Comparison of ENCODE assay signal across 12 mouse cellular contexts in the genomic region with DNA sequence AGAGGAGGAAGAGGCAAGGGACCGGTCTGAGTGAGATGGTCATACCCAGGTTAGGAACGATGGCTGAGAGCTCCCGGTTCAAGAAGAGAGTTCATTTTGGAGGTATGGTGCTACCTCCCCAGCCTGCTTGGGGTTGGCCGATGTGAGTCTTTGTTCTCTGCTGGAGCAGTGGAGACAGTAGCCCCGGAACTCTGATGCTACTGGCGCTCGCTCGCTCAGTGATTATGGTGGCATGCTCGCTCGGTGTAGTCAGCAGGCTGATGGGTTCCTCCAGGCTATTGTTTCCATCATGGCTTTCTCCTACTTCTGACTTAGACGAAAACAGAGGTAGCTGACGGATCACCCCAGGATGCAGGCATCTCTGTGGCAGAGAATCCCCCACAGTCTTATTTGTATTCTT.
DNase-seq lines count a peak whose midpoint lies in the region; ATAC-seq and TF ChIP-seq lines count a peak whose summit lies in the region.
"Had no signal": no experiment of that assay in that cellular context is flagged by ENCODE, and none has a peak within 500 bp of the region (broad histone marks: within the 10 kb centered on the region; RNA-seq: fewer than 3 reads in every experiment).

No protein-coding gene starts in this region.

- no peaks in the 10 kb centered on the region for H3K9me3 ChIP-seq in embryonic facial prominence, embryonic 12.5 days
- H3K9me3 ChIP-seq in forebrain, embryonic 13.5 days (replicated peaks): no peaks in the 10 kb centered on the region
- no peaks in the 10 kb centered on the region for H3K9me3 ChIP-seq in hindbrain, postnatal 0 days (ENCODE audit: low read length)
- H3K9me3 ChIP-seq in neural tube, embryonic 12.5 days: no peaks in the 10 kb centered on the region
- H3K9me3 ChIP-seq in heart, embryonic 11.5 days (replicated peaks; ENCODE audit: control insufficient read depth, low read length): no peaks in the 10 kb centered on the region
- H3K9me3 ChIP-seq: heart, embryonic 10.5 days had no signal

- 37% methylated on average over 12 of the region's 12 CpGs for WGBS in embryonic facial prominence, embryonic 12.5 days
- 34% methylated on average over 12 of the region's 12 CpGs for WGBS in forebrain, embryonic 13.5 days
- WGBS in hindbrain, postnatal 0 days: 28% methylated on average over 12 of the region's 12 CpGs
- 45% methylated on average over 12 of the region's 12 CpGs for WGBS in neural tube, embryonic 12.5 days
- WGBS in heart, embryonic 11.5 days (ENCODE audit: insufficient replicate concordance): 70% methylated on average over 12 of the region's 12 CpGs

- H3K9ac ChIP-seq in embryonic facial prominence, embryonic 12.5 days: no peak overlapping the region; the same call in 1 of the 2 replicates
- peak overlapping the region; percentile 66 for H3K9ac ChIP-seq in forebrain, embryonic 13.5 days
- H3K9ac ChIP-seq in hindbrain, postnatal 0 days (replicated peaks; ENCODE audit: low read length): peak overlapping the region; percentile 21; the same call in 1 of the 2 replicates
- H3K9ac ChIP-seq in neural tube, embryonic 12.5 days: no peak overlapping the region
- no peak overlapping the region for H3K9ac ChIP-seq in heart, embryonic 11.5 days (ENCODE audit: low read depth, low read length)
- H3K9ac ChIP-seq: liver, postnatal 0 days had no signal

- no peak for DNase-seq in hindbrain, postnatal 0 days (ENCODE audit: low spot score)
- DNase-seq in urinary bladder, postnatal 25 days (ENCODE audit: low spot score): no peak
- no peak for DNase-seq in cerebellum, postnatal 36 days
- DNase-seq: cerebellum, adult 11-12 months; kidney, postnatal 14 days; liver, postnatal 0 days had no signal

- peak overlapping the region; percentile 28 for H3K4me2 ChIP-seq in embryonic facial prominence, embryonic 12.5 days (replicated peaks)
- peak overlapping the region; percentile 63 for H3K4me2 ChIP-seq in forebrain, embryonic 13.5 days
- H3K4me2 ChIP-seq in hindbrain, postnatal 0 days (ENCODE audit: low read depth, low read length): peak overlapping the region; percentile 51
- peak overlapping the region; percentile 39 for H3K4me2 ChIP-seq in neural tube, embryonic 12.5 days (replicated peaks)
- no peak overlapping the region for H3K4me2 ChIP-seq in heart, embryonic 11.5 days

- 0 out of 2 replicates have a peak overlapping the region, but pooled peaks have one; percentile 9 for H3K4me3 ChIP-seq in embryonic facial prominence, embryonic 12.5 days
- H3K4me3 ChIP-seq in forebrain, embryonic 13.5 days: peak overlapping the region; percentile 39
- peak overlapping the region; percentile 27 for H3K4me3 ChIP-seq in hindbrain, postnatal 0 days (ENCODE audit: low read length)
- no peak overlapping the region for H3K4me3 ChIP-seq in neural tube, embryonic 12.5 days
- no peak overlapping the region for H3K4me3 ChIP-seq in heart, embryonic 11.5 days (ENCODE audit: low read depth, low read length)
- H3K4me3 ChIP-seq: heart, embryonic 10.5 days had no signal

- no peak for ATAC-seq in embryonic facial prominence, embryonic 12.5 days (ENCODE audit: insufficient number of reproducible peaks, insufficient read depth, low FRiP score, low TSS enrichment)
- peak; percentile 44 for ATAC-seq in forebrain, embryonic 13.5 days
- no peak for ATAC-seq in hindbrain, postnatal 0 days
- ATAC-seq in neural tube, embryonic 12.5 days (ENCODE audit: low FRiP score, low read depth): no peak
- no peak for ATAC-seq in heart, embryonic 11.5 days (replicated peaks; ENCODE audit: insufficient number of reproducible peaks, low FRiP score, low TSS enrichment)

- H3K27me3 ChIP-seq in embryonic facial prominence, embryonic 12.5 days: no peaks in the 10 kb centered on the region
- no peaks in the 10 kb centered on the region for H3K27me3 ChIP-seq in forebrain, embryonic 13.5 days
- no peaks in the 10 kb centered on the region for H3K27me3 ChIP-seq in hindbrain, postnatal 0 days (ENCODE audit: insufficient read depth, low read length)
- H3K27me3 ChIP-seq in neural tube, embryonic 12.5 days (replicated peaks): no peaks in the 10 kb centered on the region
- 0 out of 2 replicates have a peak, but pooled peaks cover 3% of the 10 kb centered on the region for H3K27me3 ChIP-seq in heart, embryonic 11.5 days (ENCODE audit: control insufficient read depth, insufficient read depth, low read length)

- peaks cover 29% of the 10 kb centered on the region for H3K4me1 ChIP-seq in embryonic facial prominence, embryonic 12.5 days
- peaks cover 61% of the 10 kb centered on the region for H3K4me1 ChIP-seq in forebrain, embryonic 13.5 days
- H3K4me1 ChIP-seq in hindbrain, postnatal 0 days (ENCODE audit: insufficient read depth, low read length): peaks cover 31% of the 10 kb centered on the region
- H3K4me1 ChIP-seq in neural tube, embryonic 12.5 days: peaks cover 26% of the 10 kb centered on the region
- H3K4me1 ChIP-seq in heart, embryonic 11.5 days (ENCODE audit: control insufficient read depth, insufficient read depth, low read length): peaks cover 7% of the 10 kb centered on the region

- H3K36me3 ChIP-seq in embryonic facial prominence, embryonic 12.5 days: no peaks in the 10 kb centered on the region
- no peaks in the 10 kb centered on the region for H3K36me3 ChIP-seq in forebrain, embryonic 13.5 days (ENCODE audit: poor library complexity, severe bottlenecking)
- no peaks in the 10 kb centered on the region for H3K36me3 ChIP-seq in hindbrain, postnatal 0 days (ENCODE audit: insufficient read depth, low read length)
- H3K36me3 ChIP-seq in neural tube, embryonic 12.5 days: no peaks in the 10 kb centered on the region
- H3K36me3 ChIP-seq in heart, embryonic 11.5 days (ENCODE audit: control insufficient read depth, insufficient read depth, low read length): no peaks in the 10 kb centered on the region
- H3K36me3 ChIP-seq: heart, embryonic 10.5 days had no signal

- no peak overlapping the region for H3K27ac ChIP-seq in embryonic facial prominence, embryonic 12.5 days
- H3K27ac ChIP-seq in forebrain, embryonic 13.5 days: peak overlapping the region; percentile 77
- H3K27ac ChIP-seq in hindbrain, postnatal 0 days: peak overlapping the region; percentile 32
- no peak overlapping the region for H3K27ac ChIP-seq in neural tube, embryonic 12.5 days
- H3K27ac ChIP-seq in heart, embryonic 11.5 days (ENCODE audit: low read depth, low read length): no peak overlapping the region
- H3K27ac ChIP-seq: heart, embryonic 10.5 days; stomach, postnatal 0 days had no signal

- TF ChIP-seq CTCF in hindbrain, postnatal 0 days (IDR thresholded peaks at IDR 0.05; ENCODE audit: low read depth): no peak

Comparison
In these comparisons a context has a peak if more than half of its experiments do, and no peak if none do; other contexts are left out.
1. H3K27ac ChIP-seq: peak in forebrain, embryonic 13.5 days (single experiment) and hindbrain, postnatal 0 days (single experiment); none in embryonic facial prominence, embryonic 12.5 days (single experiment), neural tube, embryonic 12.5 days (single experiment) and heart, embryonic 11.5 days (single experiment).
2. H3K4me3 ChIP-seq: peak in embryonic facial prominence, embryonic 12.5 days (single experiment), forebrain, embryonic 13.5 days (single experiment) and hindbrain, postnatal 0 days (single experiment); none in neural tube, embryonic 12.5 days (single experiment) and heart, embryonic 11.5 days (single experiment).
3. H3K9ac ChIP-seq: peak in forebrain, embryonic 13.5 days (single experiment) and hindbrain, postnatal 0 days (single experiment); none in embryonic facial prominence, embryonic 12.5 days (single experiment), neural tube, embryonic 12.5 days (single experiment) and heart, embryonic 11.5 days (single experiment).